13 mouse cellular contexts compared by ENCODE assay signal in genomic region chr10:125370037-125370610, GRCm38 (mm10). TPM values are rescaled to one million over a fixed set of nuclear protein-coding genes. Genes with fewer than 3 reads are reported as not detected.
DNase-seq lines count a peak whose midpoint lies in the region; TF ChIP-seq lines count a peak whose summit lies in the region.
"Had no signal": no experiment of that assay in that cellular context is flagged by ENCODE, and none has a peak within 500 bp of the region (broad histone marks: within the 10 kb centered on the region; RNA-seq: fewer than 3 reads in every experiment).

No protein-coding gene starts in this region.

- TF ChIP-seq CTCF in layer of hippocampus, adult 2 months (conservative IDR thresholded peaks at IDR 0.05), result no peak
- TF ChIP-seq CTCF in small intestine, adult 2 months (IDR thresholded peaks at IDR 0.05; ENCODE audit: extremely low read depth, insufficient read length, insufficient replicate concordance, low read depth, low read length), result no peak

- no peaks in the 10 kb centered on the region for H3K36me3 ChIP-seq in small intestine, adult 2 months (ENCODE audit: control insufficient read depth, insufficient read depth, low read length)
- H3K36me3 ChIP-seq: limb, embryonic 10.5 days had no signal

- DNase-seq in layer of hippocampus, adult 2 months (ENCODE audit: low spot score in 2 of 2), result no peak
- DNase-seq in layer of hippocampus, postnatal 36 days, result no peak
- DNase-seq in heart, adult 8-10 months (ENCODE audit: low spot score), result peak; percentile 38
- peak; percentile 15 to 44 for DNase-seq in lung, adult 18-20 months
- no peak for DNase-seq in left cerebral cortex, adult 11 months (ENCODE audit: low spot score)
- DNase-seq in urinary bladder, postnatal 25 days (ENCODE audit: low spot score), result no peak
- no peak for DNase-seq in gastrocnemius, postnatal 10 days
- DNase-seq: adrenal gland, postnatal 10 days; forebrain, postnatal 0 days; right cerebral cortex, adult 18-20 months; thymus, postnatal 14 days had no signal

- TF ChIP-seq POLR2A in small intestine, adult 2 months (IDR thresholded peaks at IDR 0.05; ENCODE audit: low read depth, low read length), result no peak

- H3K27ac ChIP-seq in layer of hippocampus, adult 2 months, result 0 out of 2 replicates have a peak overlapping the region, but pooled peaks have one; percentile 36
- peak overlapping the region; percentile 46; the same call in 1 of the 2 replicates for H3K27ac ChIP-seq in small intestine, adult 2 months (ENCODE audit: insufficient read depth, low read depth, low read length)
- H3K27ac ChIP-seq: limb, embryonic 10.5 days had no signal

- WGBS in small intestine, adult 2 months, result 49% methylated on average over 8 of the region's 8 CpGs

- H3K27me3 ChIP-seq in small intestine, adult 2 months (ENCODE audit: control insufficient read depth, insufficient read depth, low read length), result no peaks in the 10 kb centered on the region

- H3K4me3 ChIP-seq in layer of hippocampus, adult 2 months, result no peak overlapping the region
- H3K4me3 ChIP-seq in small intestine, adult 2 months (ENCODE audit: low read depth, low read length), result no peak overlapping the region
- H3K4me3 ChIP-seq: limb, embryonic 10.5 days had no signal

- no peaks in the 10 kb centered on the region for H3K4me1 ChIP-seq in small intestine, adult 2 months (ENCODE audit: control insufficient read depth, insufficient read depth, insufficient read length, low read length)
- H3K4me1 ChIP-seq: limb, embryonic 10.5 days had no signal

RNA-seq across cellular contexts. Expression of gene Slc16a7, which starts 19.1 kb away (rescaled TPM):
- 10 to 100 TPM; 40.7 to 44.9 TPM for total RNA-seq in layer of hippocampus, adult 2 months (2021)
- total RNA-seq in layer of hippocampus, postnatal 36 days (2021), result 10 to 100 TPM; 40.7 to 46.9 TPM
- total RNA-seq in heart, adult 8-10 months (2022), result 10 to 100 TPM in 2 of 4 experiments, 1 to 10 TPM in 2; 6.7 to 20.2 (median 13.1) TPM
- polyA plus RNA-seq in small intestine, adult 2 months (2012; rRNA removed), result 0.46 and 4.8 TPM in 2 replicates
- total RNA-seq in gastrocnemius, postnatal 10 days (2021), result 1 to 10 TPM; 2.9 to 3.7 TPM

Comparison
In these comparisons a context has a peak if more than half of its experiments do, and no peak if none do; other contexts are left out.
1. DNase-seq: peak in heart, adult 8-10 months (single experiment) and lung, adult 18-20 months (2 of 2); none in layer of hippocampus, adult 2 months (0 of 2), layer of hippocampus, postnatal 36 days (0 of 2), left cerebral cortex, adult 11 months (single experiment), urinary bladder, postnatal 25 days (single experiment) and gastrocnemius, postnatal 10 days (single experiment).